Mouse (Mus musculus) spleen, postnatal 14 days (tissue): Measurements from ENCODE around the gene Cyp3a41a.
"Not testable (repeated sequence)": the region's sequence is repeated elsewhere in the genome, so short reads cannot be mapped to it uniquely, and the experiment has no call there.

Experiments used
- DNase-seq, 2 experiments: peaks; one replicate each; pipeline ENCODE4 v3.0.0; 2021 to 2022; ENCODE audit warnings: low spot score in 2 of 2

The Cyp3a41a gene

GRCm38 (mm10) chr5:145720036-145720435 is at the start of gene Cyp3a41a:
TSS of gene Cyp3a41a (minus strand) at chr5:145720136.
- DNase-seq, result not testable (repeated sequence)

DNA sequence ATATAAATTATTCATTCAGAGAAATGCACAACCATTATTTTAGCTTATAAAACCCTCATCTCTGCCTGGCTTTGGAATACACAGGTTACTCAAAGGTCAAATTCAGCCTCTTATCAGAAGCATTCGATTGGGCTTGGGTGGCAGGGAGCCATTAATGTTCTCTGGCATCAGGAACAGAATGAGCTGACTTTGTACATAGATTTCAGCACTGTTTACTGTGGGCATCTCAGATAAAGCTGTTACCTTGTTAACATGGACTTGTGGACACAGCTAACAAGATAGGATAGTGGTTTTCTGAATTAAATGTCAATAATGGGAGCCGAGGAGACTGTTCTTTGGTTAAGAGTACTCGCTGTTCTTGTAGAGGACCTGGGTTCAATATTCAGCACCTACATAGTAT is 17.6 kb upstream of the Cyp3a41a start:
- not testable (repeated sequence) for DNase-seq

DNA sequence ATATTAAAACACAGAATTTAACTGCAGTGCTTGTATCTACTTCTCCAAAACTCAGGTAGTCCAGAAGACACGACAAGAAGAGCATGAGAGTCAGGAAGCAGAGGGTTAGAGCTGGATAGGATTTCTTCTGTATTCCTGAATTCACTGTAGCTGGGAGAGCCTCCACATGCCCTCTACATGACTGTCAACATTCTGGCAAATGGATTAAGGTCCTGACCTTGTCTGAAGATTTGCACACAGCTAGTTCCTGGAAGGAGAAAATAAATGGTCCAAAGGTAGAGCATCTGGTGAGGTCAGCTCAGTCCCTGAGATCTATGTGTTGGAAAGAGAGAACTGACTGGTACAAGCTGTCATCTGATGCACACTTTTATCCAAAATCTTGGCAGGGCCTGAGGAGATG is 5.6 kb downstream of the Cyp3a41a start:
- not testable (repeated sequence) for DNase-seq

DNA sequence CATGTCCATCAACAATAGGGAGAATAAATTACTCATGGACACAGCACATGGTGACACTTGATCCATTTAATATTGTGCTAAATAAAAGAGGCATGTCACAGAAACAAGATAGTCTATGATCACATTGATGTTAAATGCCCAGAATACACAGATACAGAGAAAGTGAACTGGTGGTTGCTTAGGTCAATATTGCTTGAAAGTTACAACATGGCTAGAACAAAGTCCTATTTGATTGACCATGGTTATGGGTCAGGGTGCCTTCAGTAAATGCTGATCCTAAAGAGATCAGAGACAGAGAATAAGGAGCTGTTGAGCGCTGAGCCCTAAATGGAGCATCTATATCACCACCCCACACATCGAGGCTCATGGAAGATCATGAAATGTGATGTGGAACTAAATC is 12.6 kb downstream of the Cyp3a41a start:
- DNase-seq, result not testable (repeated sequence)

GRCm38 (mm10) chr5:145662007-145662406 is 57.9 kb downstream of the Cyp3a41a start:
- no peak for DNase-seq

- DNase-seq, result no peak
Measured at GRCm38 (mm10) chr5:145647779-145648178, 72.2 kb downstream of the Cyp3a41a start.
